Mouse (Mus musculus) neutrophil, adult 59 days (primary cell): ENCODE measurements around the gene Hist2h2bb. TPM values are rescaled to one million over a fixed set of nuclear protein-coding genes. Genes with fewer than 3 reads are reported as not detected.

Experiments used
- total RNA-seq, 2 experiments: library from RNA; stranded (reverse); gene quantifications; 1 replicate in 1 of 2; 2 replicates in 1 of 2; pipeline ENCODE4 v1.2.4; 2023

The Hist2h2bb gene
- total RNA-seq, result 1,000 to 10,000 TPM; 1,687 to 1,847 TPM

GRCm38 (mm10) chr3:96269511-96270474 is at the start of gene Hist2h2bb:
TSS of gene Hist2h2bb (plus strand) at chr3:96269752.

GRCm38 (mm10) chr3:96220765-96221639 is 48.5 kb upstream of the Hist2h2bb start, which contains the start of the genes Hist2h2ac and Hist2h2be:
TSS of gene Hist2h2ac (minus strand) at chr3:96220880.
TSS of gene Hist2h2be (plus strand) at chr3:96221119.

GRCm38 (mm10) chr3:96238954-96239793 is 30.4 kb upstream of the Hist2h2bb start, which contains the start of gene Hist2h3c2:
TSS of gene Hist2h3c2 (minus strand) at chr3:96239127.

GRCm38 (mm10) chr3:96239949-96240798 is 29.4 kb upstream of the Hist2h2bb start, which contains the start of gene Hist2h2aa2:
TSS of gene Hist2h2aa2 (minus strand) at chr3:96240276.

GRCm38 (mm10) chr3:96245003-96245886 is 24.3 kb upstream of the Hist2h2bb start, which contains the start of gene Hist2h2aa1:
TSS of gene Hist2h2aa1 (plus strand) at chr3:96245497.

GRCm38 (mm10) chr3:96246427-96246856 is 23.1 kb upstream of the Hist2h2bb start, which contains the start of gene Hist2h3c1:
TSS of gene Hist2h3c1 (plus strand) at chr3:96246685.

GRCm38 (mm10) chr3:96262979-96263550 is 6.5 kb upstream of the Hist2h2bb start, which contains the start of gene Hist2h4:
TSS of gene Hist2h4 (minus strand) at chr3:96263311.

GRCm38 (mm10) chr3:96268051-96268775 is 1.3 kb upstream of the Hist2h2bb start, which contains the start of gene Hist2h3b:
TSS of gene Hist2h3b (plus strand) at chr3:96268654.

GRCm38 (mm10) chr3:96293787-96294186 is 24.2 kb downstream of the Hist2h2bb start, which contains the start of gene Fcgr1:
TSS of gene Fcgr1 (minus strand) at chr3:96293969.

Other genes with a start within 250 kb of the Hist2h2bb start
- 10 to 100 TPM; 16.1 to 22.9 TPM for gene Vps45, start 211.3 kb upstream of the Hist2h2bb start, total RNA-seq
- gene Otud7b, start 165.2 kb upstream of the Hist2h2bb start, total RNA-seq, result 10 to 100 TPM; 14.0 to 20.9 TPM
- gene Mtmr11, start 107.7 kb upstream of the Hist2h2bb start, total RNA-seq, result under 1 TPM in 1 of 2 experiments, not detected in 1; 0.49 TPM
- 10 to 100 TPM; 45.7 to 50.8 TPM for gene Sf3b4, start 97.4 kb upstream of the Hist2h2bb start, total RNA-seq
- under 1 TPM; 0.07 to 0.64 TPM for gene Sv2a, start 88.6 kb upstream of the Hist2h2bb start, total RNA-seq
- 1 to 10 TPM; 5.7 to 5.8 TPM for gene Bola1, start 50.0 kb upstream of the Hist2h2bb start, total RNA-seq
- 10 to 100 TPM; 17.4 to 21.4 TPM for gene Hist2h2ab, start 49.9 kb upstream of the Hist2h2bb start, total RNA-seq
- gene Hist2h2ac, start 48.9 kb upstream of the Hist2h2bb start, total RNA-seq, result 100 to 1,000 TPM; 338 to 339 TPM
- 1 to 10 TPM; 2.6 to 3.5 TPM for gene Hist2h2be, start 48.6 kb upstream of the Hist2h2bb start, total RNA-seq
- gene Hist2h3c2, start 30.6 kb upstream of the Hist2h2bb start, total RNA-seq, result 100 to 1,000 TPM; 451 to 486 TPM
- gene Hist2h2aa2, start 29.5 kb upstream of the Hist2h2bb start, total RNA-seq, result 1,000 to 10,000 TPM; 2,817 to 3,247 TPM
- 10 to 100 TPM in 1 of 2 experiments, 1 to 10 TPM in 1; 10.0 to 41.5 TPM for gene Hist2h2aa1, start 24.3 kb upstream of the Hist2h2bb start, total RNA-seq
- gene Hist2h3c1, start 23.1 kb upstream of the Hist2h2bb start, total RNA-seq, result not detected
- gene Hist2h4, start 6.4 kb upstream of the Hist2h2bb start, total RNA-seq, result 100 to 1,000 TPM; 249 to 250 TPM
- 1,000 to 10,000 TPM; 2,116 to 2,242 TPM for gene Hist2h3b, start 1.1 kb upstream of the Hist2h2bb start, total RNA-seq
- gene Fcgr1, start 24.2 kb downstream of the Hist2h2bb start, total RNA-seq, result 1 to 10 TPM; 1.9 to 3.0 TPM
- gene BC107364, start 182.6 kb downstream of the Hist2h2bb start, total RNA-seq, result not detected